Mouse (Mus musculus): ENCODE data around the gene 9330182L06Rik.

Gene 9330182L06Rik

GRCm38 (mm10) chr5:9265586-9266279 lies at the start of gene 9330182L06Rik:
Gene 9330182L06Rik (plus strand): TSS chr5:9266118.
- DNase-seq: peak; percentile 89

GRCm38 (mm10) chr5:9227456-9228008 lies 38.4 kb upstream of the 9330182L06Rik start:
- no peak for DNase-seq

- DNase-seq: no peak
Observed at GRCm38 (mm10) chr5:9264361-9264760, 1.6 kb upstream of the 9330182L06Rik start.

GRCm38 (mm10) chr5:9266280-9266923 lies 484 bp downstream of the 9330182L06Rik start:
- DNase-seq: peak; percentile 63

GRCm38 (mm10) chr5:9269666-9270065 lies 3.7 kb downstream of the 9330182L06Rik start:
- DNase-seq: no peak

- DNase-seq: no peak
Observed at GRCm38 (mm10) chr5:9272976-9273375, 7.1 kb downstream of the 9330182L06Rik start.

- peak; percentile 34 for DNase-seq
Observed at GRCm38 (mm10) chr5:9295777-9296549, 30.0 kb downstream of the 9330182L06Rik start.

- DNase-seq: no peak
Observed at GRCm38 (mm10) chr5:9296550-9296928, 30.6 kb downstream of the 9330182L06Rik start.

- DNase-seq: no peak
Observed at GRCm38 (mm10) chr5:9326863-9327262, 60.9 kb downstream of the 9330182L06Rik start.

- DNase-seq: no peak
Observed at GRCm38 (mm10) chr5:9327528-9327927, 61.6 kb downstream of the 9330182L06Rik start.

- no peak for DNase-seq
Observed at GRCm38 (mm10) chr5:9338756-9339510, 73.0 kb downstream of the 9330182L06Rik start.

- no peak for DNase-seq
Observed at GRCm38 (mm10) chr5:9339511-9340173, 73.7 kb downstream of the 9330182L06Rik start.

- peak; percentile 46 for DNase-seq
Observed at GRCm38 (mm10) chr5:9344581-9344980, 78.7 kb downstream of the 9330182L06Rik start.

- peak; percentile 85 for DNase-seq
Observed at GRCm38 (mm10) chr5:9345038-9345617, 79.2 kb downstream of the 9330182L06Rik start.

GRCm38 (mm10) chr5:9345625-9346024 lies 79.7 kb downstream of the 9330182L06Rik start:
- DNase-seq: no peak

- DNase-seq: peak; percentile 16
Observed at GRCm38 (mm10) chr5:9346510-9346909, 80.6 kb downstream of the 9330182L06Rik start.

- DNase-seq: no peak
Observed at GRCm38 (mm10) chr5:9352163-9352562, 86.2 kb downstream of the 9330182L06Rik start.

- no peak for DNase-seq
Observed at GRCm38 (mm10) chr5:9352646-9353045, 86.7 kb downstream of the 9330182L06Rik start.

GRCm38 (mm10) chr5:9354257-9354656 lies 88.3 kb downstream of the 9330182L06Rik start:
- no peak for DNase-seq

GRCm38 (mm10) chr5:9358076-9358475 lies 92.2 kb downstream of the 9330182L06Rik start:
- DNase-seq: no peak

- DNase-seq: no peak
Observed at GRCm38 (mm10) chr5:9361982-9362661, 96.2 kb downstream of the 9330182L06Rik start.

Measured in cerebellum, adult 9-10 months (tissue).